Mouse (Mus musculus): ENCODE results near the gene Zfp346. TPM values are rescaled to one million over a fixed set of nuclear protein-coding genes. Genes with fewer than 3 reads are reported as not detected.

Gene Zfp346
- total RNA-seq (2012; rRNA removed), result 12.4 and 15.4 TPM in 2 replicates
- 11.3 and 12.4 TPM in 2 replicates for total RNA-seq (2014; rRNA removed)
- polyA plus RNA-seq (2012; ENCODE audit: insufficient read length, low read depth), result 18.6 and 19.2 TPM in 2 replicates

- H3K36me3 ChIP-seq (replicated peaks in 1 of 2; ENCODE audit: control insufficient read depth in 1 of 2, insufficient read depth in 1 of 2, low read length in 1 of 2), result peaks cover 8 to 24% of the 10 kb centered on the region in 2 experiments
- no peaks in the 10 kb centered on the region for H3K9me3 ChIP-seq (replicated peaks; ENCODE audit: low read length)
- dilution Hi-C loops (cut with MboI; ENCODE audit: extremely low pct_ligation_motif_present, extremely low pct_unique_long_range_greater_than_20kb, low sequenced_read_pairs), result no loop called here
- peak within 1 kb of the TSS; percentile 77 for H3K9ac ChIP-seq (ENCODE audit: insufficient read depth, low read depth)
- no peaks in the 10 kb centered on the region for H3K27me3 ChIP-seq (replicated peaks)
- H3K27ac ChIP-seq (ENCODE audit: insufficient read depth, low read depth), result peak within 1 kb of the TSS; percentile 18
- peak within 1 kb of the TSS; percentile 74 to 96 (median 95) for H3K4me3 ChIP-seq (replicated peaks in 1 of 3; ENCODE audit: low read depth in 2 of 3, low read length in 2 of 3, poor library complexity in 1 of 3)
- peak; percentile 96 for DNase-seq (ENCODE audit: extremely low read depth)
- in situ Hi-C loops (cut with MboI; ENCODE audit: low pct_ligation_motif_present, low pct_unique_long_range_greater_than_20kb, low sequenced_read_pairs), result no loop called here
- H3K4me1 ChIP-seq (ENCODE audit: control insufficient read depth in 1 of 2, insufficient read depth in 2 of 2), result peaks cover 0 to 24% of the 10 kb centered on the region in 2 experiments; a peak in 3 of 4 replicates
- peak; percentile 55; the same call in 1 of the 2 replicates for TF ChIP-seq ELF1 (IDR thresholded peaks at IDR 0.05; ENCODE audit: low read depth, low read length)
- no peak for TF ChIP-seq ZC3H11A (IDR thresholded peaks at IDR 0.05; ENCODE audit: low read depth, low read length)
- no peak for TF ChIP-seq EP300 (IDR thresholded peaks at IDR 0.05; ENCODE audit: low read length)
- no peak for TF ChIP-seq USF2 (conservative IDR thresholded peaks at IDR 0.05; ENCODE audit: low read depth, low read length)
- peak; percentile 80 for TF ChIP-seq POLR2AphosphoS2 (IDR thresholded peaks at IDR 0.05; ENCODE audit: low read depth, low read length)
- TF ChIP-seq NRF1 (IDR thresholded peaks at IDR 0.05; ENCODE audit: low read depth, low read length), result peak; percentile 96
- TF ChIP-seq MAX (IDR thresholded peaks at IDR 0.05; ENCODE audit: low read length), result no peak
- TF ChIP-seq BHLHE40 (IDR thresholded peaks at IDR 0.05; ENCODE audit: low read depth, low read length), result no peak
- peak; percentile 50; the same call in 1 of the 2 replicates for TF ChIP-seq ZNF384 (IDR thresholded peaks at IDR 0.05; ENCODE audit: low read depth, low read length)
- no peak for TF ChIP-seq MAFK (IDR thresholded peaks at IDR 0.05; ENCODE audit: insufficient replicate concordance, low read length)
- no peak for TF ChIP-seq ZKSCAN1 (IDR thresholded peaks at IDR 0.05; ENCODE audit: borderline replicate concordance, low read depth, low read length)
- TF ChIP-seq USF1 (IDR thresholded peaks at IDR 0.05; ENCODE audit: low read depth, low read length), result no peak
- TF ChIP-seq MXI1 (IDR thresholded peaks at IDR 0.05; ENCODE audit: low read depth, low read length), result peak; percentile 63; the same call in 1 of the 2 replicates
- no peak for TF ChIP-seq RAD21 (IDR thresholded peaks at IDR 0.05; ENCODE audit: low read depth, low read length)
- no peak for TF ChIP-seq GABPA (IDR thresholded peaks at IDR 0.05; ENCODE audit: insufficient replicate concordance, low read depth, low read length)
- TF ChIP-seq PAX5 (IDR thresholded peaks at IDR 0.05; ENCODE audit: low read length), result no peak
- no peak for TF ChIP-seq JUN (IDR thresholded peaks at IDR 0.05; ENCODE audit: insufficient read depth, low read depth, low read length)
- TF ChIP-seq CHD2 (IDR thresholded peaks at IDR 0.05; ENCODE audit: low read length), result peak; percentile 98
- TF ChIP-seq CTCF (conservative IDR thresholded peaks at IDR 0.05 in 1 of 2, IDR thresholded peaks at IDR 0.05 in 1 of 2; ENCODE audit: low read depth in 2 of 2, low read length in 2 of 2), result no peak
- no peak for TF ChIP-seq CHD1 (IDR thresholded peaks at IDR 0.05; ENCODE audit: low read depth, low read length)
- peak; percentile 42 for TF ChIP-seq SIN3A (IDR thresholded peaks at IDR 0.05; ENCODE audit: low read length)
- TF ChIP-seq SMC3 (IDR thresholded peaks at IDR 0.05; ENCODE audit: low read depth, low read length), result no peak
- peak; percentile 98 for TF ChIP-seq POLR2A (IDR thresholded peaks at IDR 0.05; ENCODE audit: low read depth, low read length)
- peak; percentile 91 for TF ChIP-seq NELFE (IDR thresholded peaks at IDR 0.05; ENCODE audit: low read depth, low read length)
- no peak for TF ChIP-seq E2F4 (IDR thresholded peaks at IDR 0.05; ENCODE audit: insufficient replicate concordance, low read depth, low read length)
- peak; percentile 69 for TF ChIP-seq HCFC1 (IDR thresholded peaks at IDR 0.05; ENCODE audit: low read depth, low read length)
- no peak for TF ChIP-seq ETS1 (conservative IDR thresholded peaks at IDR 0.05; ENCODE audit: low read depth, low read length)
- no peak for TF ChIP-seq KAT2A (IDR thresholded peaks at IDR 0.05; ENCODE audit: insufficient replicate concordance, low read length)
- TF ChIP-seq MEF2A (IDR thresholded peaks at IDR 0.05; ENCODE audit: borderline replicate concordance, low read depth, low read length), result no peak
- TF ChIP-seq TCF12 (IDR thresholded peaks at IDR 0.05; ENCODE audit: low read depth, low read length), result peak; percentile 83
- TF ChIP-seq UBTF (IDR thresholded peaks at IDR 0.05; ENCODE audit: low read depth, low read length), result peak; percentile 35; the same call in 1 of the 2 replicates
- TF ChIP-seq IRF4 (IDR thresholded peaks at IDR 0.05; ENCODE audit: low read depth, low read length), result no peak
- TF ChIP-seq TBP (conservative IDR thresholded peaks at IDR 0.05; ENCODE audit: low read depth, low read length), result peak; percentile 51
- peak; percentile 85 for TF ChIP-seq ZMIZ1 (IDR thresholded peaks at IDR 0.05; ENCODE audit: low read depth, low read length)
- no peak for TF ChIP-seq JUND (conservative IDR thresholded peaks at IDR 0.05; ENCODE audit: low read depth, low read length)
- no peak for TF ChIP-seq MYC (IDR thresholded peaks at IDR 0.05; ENCODE audit: low read depth, low read length)
- no peak for TF ChIP-seq RCOR1 (conservative IDR thresholded peaks at IDR 0.05; ENCODE audit: low read depth, low read length)
- no peak for TF ChIP-seq MAZ (IDR thresholded peaks at IDR 0.05; ENCODE audit: low read depth, low read length)
- H3K4me2 ChIP-seq (ENCODE audit: insufficient read depth, low read depth, poor library complexity, severe bottlenecking), result peak within 1 kb of the TSS; percentile 40
- H3K79me2 ChIP-seq (replicated peaks; ENCODE audit: control insufficient read depth, extremely low read depth, insufficient read depth, poor library complexity, severe bottlenecking), result peaks cover 11% of the 10 kb centered on the region
These were observed at the start of gene Zfp346 for GRCm38 (mm10) chr13:55105045-55105952. Gene Zfp346, plus strand, starts transcription at chr13:55105311.
